Mouse (Mus musculus) liver, embryonic 16.5 days (tissue): ENCODE results near the gene Cand2. TPM values are rescaled to one million over a fixed set of nuclear protein-coding genes. Genes with fewer than 3 reads are reported as not detected.
"Not testable (repeated sequence)": the region's sequence is repeated elsewhere in the genome, so short reads cannot be mapped to it uniquely, and the experiment has no call there.

Experiments used
- ATAC-seq: fragments of 200-750 bp; cut with Nextera tagmentation; 2 replicates; pipeline ENCODE4 v1.8.0; 2017; ENCODE audit warnings: low read depth, mild to moderate bottlenecking, moderate number of reproducible peaks, moderate library complexity
- H3K27ac ChIP-seq: fragments of 300-500 bp; sonication (generic); 2 replicates; pipeline ENCODE4 v1.5.1; 2014; ENCODE audit warnings: mild to moderate bottlenecking, low read length
- H3K27me3 ChIP-seq: fragments of 300-500 bp; sonication (generic); 2 replicates; pipeline ENCODE4 v1.6.1; 2014; ENCODE audit warnings: low read depth, low read length, mixed read lengths; ENCODE audit not compliant: control insufficient read depth, insufficient read depth
- H3K36me3 ChIP-seq: fragments of 300-500 bp; sonication (generic); 2 replicates; pipeline ENCODE4 v1.6.1; 2014; ENCODE audit warnings: mild to moderate bottlenecking; ENCODE audit not compliant: control insufficient read depth, insufficient read depth
- H3K4me1 ChIP-seq: fragments of 300-500 bp; sonication (generic); 2 replicates; pipeline ENCODE4 v1.6.1; 2014; ENCODE audit warnings: low read depth, low read length, mixed read lengths; ENCODE audit not compliant: control insufficient read depth
- H3K4me2 ChIP-seq: fragments of 300-500 bp; sonication (generic); 2 replicates; pipeline ENCODE4 v1.6.1; 2014; ENCODE audit warnings: low read depth, low read length, mixed read lengths
- H3K4me3 ChIP-seq: fragments of 300-500 bp; sonication (generic); 2 replicates; pipeline ENCODE4 v1.5.1; 2014; ENCODE audit warnings: low read depth, mild to moderate bottlenecking, low read length
- H3K9ac ChIP-seq: fragments of 300-500 bp; sonication (generic); 2 replicates; pipeline ENCODE4 v1.6.1; 2014; ENCODE audit warnings: low read depth, low read length
- H3K9me3 ChIP-seq: fragments of 300-500 bp; sonication (generic); replicated peaks from 2 replicates; pipeline ENCODE4 v1.6.1; 2016; ENCODE audit warnings: low read length; ENCODE audit not compliant: control insufficient read depth
- WGBS: fragments of 180-500 bp; shearing (Covaris S2); extraction: QIAGEN DNeasy Blood & Tissue Kit; methylation state at CpG from one replicate; pipeline ENCODE4 v1.1.7; 2014; ENCODE audit not compliant: insufficient replicate concordance; 5-methylcytosine and 5-hydroxymethylcytosine counted together
- polyA plus RNA-seq: library from polyadenylated mRNA; unstranded; fragments of >200 nt; fragmentation: Nextera tagmentation; extraction: Ambion mirVana; gene quantifications from 2 replicates; pipeline ENCODE4 v1.2.1, GENCODE M21; 2015

The Cand2 gene
- polyA plus RNA-seq, 1 experiment from 2014 or later: 2.8 TPM

DNA sequence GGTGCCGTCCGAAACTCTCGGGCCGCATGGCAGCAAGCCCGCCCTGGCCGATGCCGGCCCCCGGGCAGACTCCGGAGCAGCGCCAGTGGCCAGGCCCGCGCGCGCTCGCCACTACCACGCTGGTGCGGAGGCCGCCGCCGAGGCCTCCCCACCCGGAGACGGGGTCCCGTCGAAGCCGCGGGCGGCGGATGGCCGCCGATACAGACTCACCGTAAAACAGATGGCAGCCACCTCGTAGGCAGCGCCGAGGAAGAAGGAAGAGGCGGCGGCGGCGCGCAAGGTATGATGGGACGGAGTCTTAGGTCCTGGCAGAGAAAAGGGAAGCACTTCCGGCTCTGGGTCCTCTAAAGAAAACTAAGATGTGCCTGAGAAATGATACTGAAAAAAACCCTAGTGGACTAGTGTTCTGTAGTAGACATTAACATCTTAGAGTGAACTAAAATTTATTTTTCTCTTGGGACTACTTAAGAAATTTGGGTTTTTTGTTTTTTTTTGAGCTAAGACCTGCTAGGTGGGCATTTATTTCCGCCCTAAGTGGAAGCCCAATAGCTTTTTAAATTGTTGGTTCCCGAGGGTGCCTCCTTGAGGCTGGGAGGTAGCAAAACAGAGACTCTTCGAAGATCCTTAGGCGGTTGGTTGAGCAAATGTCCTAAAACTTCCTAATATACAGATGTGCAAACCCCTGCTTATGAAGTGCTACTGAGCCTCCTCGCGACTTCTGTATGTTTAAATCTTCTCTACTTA is 34.3 kb downstream of the Cand2 start, which contains the start of gene Rpl32:
Rpl32 (minus strand) TSS at position 260 of the 744 bp plus-strand sequence.
- Histone ChIP-seq H3K4me2 (peak within 1 kb of the TSS; percentile 82), H3K36me3 (peaks cover 29% of the 10 kb centered on the region), H3K27me3 (no peaks in the 10 kb centered on the region), H3K9me3 (no peaks in the 10 kb centered on the region), H3K9ac (peak within 1 kb of the TSS; percentile 95), H3K4me3 (peak within 1 kb of the TSS; percentile 94), H3K4me1 (peaks cover 24% of the 10 kb centered on the region), H3K27ac (peak within 1 kb of the TSS; percentile 79)
- WGBS: under 1% methylated on average over 47 of the region's 47 CpGs
- ATAC-seq: peak; percentile 83

GRCm38 (mm10) chr6:115811606-115812005 is 37.3 kb downstream of the Cand2 start:
- no peak for ATAC-seq
- H3K9ac ChIP-seq: no peak overlapping the region
- H3K4me3 ChIP-seq: no peak overlapping the region
- no peak overlapping the region for H3K27ac ChIP-seq
- no peak overlapping the region for H3K4me2 ChIP-seq
- H3K4me1 ChIP-seq: peaks cover 21% of the 10 kb centered on the region
- H3K9me3 ChIP-seq: no peaks in the 10 kb centered on the region
- H3K36me3 ChIP-seq: peaks cover 6% of the 10 kb centered on the region
- 68% methylated on average over 8 of the region's 8 CpGs for WGBS
- H3K27me3 ChIP-seq: no peaks in the 10 kb centered on the region

DNA sequence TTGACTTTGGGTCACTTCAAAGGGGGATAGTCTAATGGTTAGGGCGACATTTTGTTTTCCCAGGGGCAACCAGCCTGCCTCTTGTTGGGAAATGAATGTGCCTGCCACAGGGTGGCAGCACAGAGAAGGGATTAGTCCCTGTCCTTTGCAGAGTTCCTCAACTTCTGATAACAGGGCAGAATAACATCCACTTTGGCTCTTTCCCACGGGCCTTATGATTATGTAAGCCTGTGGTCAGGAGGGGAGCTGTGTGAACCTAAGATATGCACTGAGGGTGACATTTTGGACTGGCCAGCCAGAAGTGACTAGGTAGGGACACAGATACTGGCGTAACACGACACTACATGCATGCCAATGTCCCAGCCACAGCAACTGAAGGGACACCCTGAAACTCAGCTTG is 39.8 kb downstream of the Cand2 start:
- Histone ChIP-seq H3K36me3 (no peaks in the 10 kb centered on the region), H3K4me3 (no peak overlapping the region), H3K27me3 (no peaks in the 10 kb centered on the region), H3K4me1 (peaks cover 8% of the 10 kb centered on the region), H3K9ac (no peak overlapping the region), H3K4me2 (no peak overlapping the region), H3K9me3 (no peaks in the 10 kb centered on the region), H3K27ac (no peak overlapping the region)
- WGBS: 7% methylated on average over 4 of the region's 4 CpGs
- peak; percentile 73 for ATAC-seq

GRCm38 (mm10) chr6:115815041-115815440 is 40.7 kb downstream of the Cand2 start:
- H3K36me3 ChIP-seq: no peaks in the 10 kb centered on the region
- H3K9ac ChIP-seq: no peak overlapping the region
- no peaks in the 10 kb centered on the region for H3K9me3 ChIP-seq
- H3K4me1 ChIP-seq: peaks cover 12% of the 10 kb centered on the region
- H3K27me3 ChIP-seq: no peaks in the 10 kb centered on the region
- H3K27ac ChIP-seq: no peak overlapping the region
- H3K4me3 ChIP-seq: no peak overlapping the region
- no peak for ATAC-seq
- 62% methylated on average over 4 of the region's 4 CpGs for WGBS
- no peak overlapping the region for H3K4me2 ChIP-seq

- no peak overlapping the region for H3K9ac ChIP-seq
- 63% methylated on average over 2 of the region's 2 CpGs for WGBS
- no peaks in the 10 kb centered on the region for H3K36me3 ChIP-seq
- H3K4me2 ChIP-seq: no peak overlapping the region
- H3K27me3 ChIP-seq: no peaks in the 10 kb centered on the region
- H3K4me3 ChIP-seq: no peak overlapping the region
- H3K4me1 ChIP-seq: peaks cover 27% of the 10 kb centered on the region
- H3K9me3 ChIP-seq: no peaks in the 10 kb centered on the region
- no peak overlapping the region for H3K27ac ChIP-seq
- ATAC-seq: no peak
These were observed 43.8 kb downstream of the Cand2 start for GRCm38 (mm10) chr6:115818129-115818528.

DNA sequence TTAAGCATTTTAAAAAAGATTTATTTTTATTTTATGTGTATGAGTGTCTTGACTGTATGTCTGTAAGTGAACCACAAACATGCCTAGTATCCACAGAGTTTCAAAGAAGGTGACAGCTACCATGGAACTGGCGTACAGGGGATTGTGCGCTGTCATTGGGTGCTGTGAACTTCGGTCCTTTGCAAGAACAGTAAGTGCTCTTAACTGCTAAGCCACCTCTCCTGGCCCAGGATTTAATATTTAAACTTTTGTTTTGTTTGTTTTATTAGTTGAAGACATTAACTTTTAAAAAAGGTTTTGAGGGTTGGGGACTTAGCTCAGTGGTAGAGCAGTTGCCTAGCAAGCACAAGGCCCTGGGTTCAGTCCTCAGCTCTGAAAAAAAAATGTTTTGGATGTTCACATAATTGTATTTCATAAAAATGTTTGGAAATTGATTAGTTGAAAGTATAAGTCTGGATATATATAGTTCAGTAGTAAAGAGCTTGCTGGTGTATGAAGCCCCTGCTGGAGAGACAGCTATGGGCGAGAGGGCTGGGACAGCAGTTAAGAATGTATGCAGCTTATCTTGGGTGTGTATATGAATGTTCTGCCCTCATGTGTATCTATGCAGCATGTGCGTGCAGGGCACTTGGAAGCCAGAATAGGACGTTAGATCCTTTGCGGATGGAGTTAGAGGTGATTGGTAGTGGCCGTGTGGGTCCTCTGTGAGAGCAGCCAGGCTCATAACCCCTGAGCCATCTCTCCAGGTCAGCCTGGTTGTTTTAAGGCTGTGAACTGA is 47.1 kb downstream of the Cand2 start:
- peak; percentile 70 for ATAC-seq

GRCm38 (mm10) chr6:115823850-115824464 is 49.6 kb downstream of the Cand2 start:
- H3K4me3 ChIP-seq: peak overlapping the region; percentile 40
- WGBS: 0% methylated on average over 5 of the region's 11 CpGs
- peak; percentile 90 for ATAC-seq
- not testable (repeated sequence) for H3K27me3 ChIP-seq, H3K9ac ChIP-seq, H3K36me3 ChIP-seq, H3K9me3 ChIP-seq
- peak overlapping the region; percentile 45 for H3K27ac ChIP-seq
- peaks cover 28% of the 10 kb centered on the region for H3K4me1 ChIP-seq
- peak overlapping the region; percentile 62 for H3K4me2 ChIP-seq

More for the DNA sequence above, 47.1 kb downstream of the Cand2 start:
- Histone ChIP-seq H3K27me3 (no peaks in the 10 kb centered on the region), H3K27ac (no peak overlapping the region; the same call in 1 of the 2 replicates), H3K4me1 (peaks cover 28% of the 10 kb centered on the region), H3K4me2 (no peak overlapping the region), H3K9me3 (no peaks in the 10 kb centered on the region), H3K36me3 (no peaks in the 10 kb centered on the region), H3K4me3 (no peak overlapping the region), H3K9ac (no peak overlapping the region)
- 48% methylated on average over 8 of the region's 8 CpGs for WGBS

- H3K9ac ChIP-seq: no peak overlapping the region
- no peaks in the 10 kb centered on the region for H3K9me3 ChIP-seq
- peak; percentile 21; the same call in 1 of the 2 replicates for ATAC-seq
- no peaks in the 10 kb centered on the region for H3K27me3 ChIP-seq
- 65% methylated on average over 6 of the region's 6 CpGs for WGBS
- H3K27ac ChIP-seq: no peak overlapping the region
- H3K4me2 ChIP-seq: no peak overlapping the region
- no peak overlapping the region for H3K4me3 ChIP-seq
- peaks cover 9% of the 10 kb centered on the region for H3K4me1 ChIP-seq
- no peaks in the 10 kb centered on the region; the same call in 1 of the 2 replicates for H3K36me3 ChIP-seq
These were observed 56.7 kb downstream of the Cand2 start for GRCm38 (mm10) chr6:115830779-115831601.
